Mouse (Mus musculus): ENCODE measurements around the gene Ddx58.

Ddx58 gene

DNA sequence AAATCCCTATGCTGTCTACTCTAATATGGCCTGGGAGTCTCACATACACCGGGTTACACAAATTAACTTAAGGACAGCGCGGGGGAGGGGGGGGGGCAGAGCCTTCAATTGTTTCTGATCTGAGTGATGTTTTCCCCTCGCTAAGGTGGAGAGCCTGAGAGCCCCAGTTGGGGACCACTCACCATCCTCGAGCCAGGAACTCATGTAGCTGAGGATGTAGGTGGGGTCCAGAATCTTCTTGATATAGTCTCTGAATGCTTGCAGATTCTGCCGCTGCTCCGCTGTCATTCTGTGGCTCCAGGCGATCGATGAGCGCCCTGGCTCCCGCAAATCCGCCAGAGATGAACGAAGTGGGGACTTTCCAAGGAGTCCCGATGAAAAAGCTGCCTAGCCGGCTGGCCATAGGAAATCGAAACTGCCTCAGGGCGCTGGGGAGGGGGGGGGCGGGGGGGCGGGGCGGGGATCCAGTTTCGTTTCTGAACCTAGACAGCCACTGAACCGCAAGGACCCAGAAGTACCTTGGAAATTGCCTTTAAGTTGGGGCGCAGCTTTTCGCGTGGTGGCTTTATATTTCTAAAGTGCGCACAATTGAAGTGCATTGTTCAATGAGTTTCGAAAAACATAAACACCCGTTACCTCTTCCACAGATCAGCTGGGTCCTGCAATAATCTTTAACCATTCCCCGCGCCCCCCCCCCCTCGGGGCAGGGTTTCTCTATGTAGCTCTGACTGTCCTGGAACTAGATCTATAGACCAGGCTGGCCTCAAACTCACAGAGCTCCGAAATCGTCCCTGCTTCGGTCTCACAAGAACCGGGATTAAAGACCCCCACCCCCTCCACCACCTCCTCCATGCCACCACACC, at the start of gene Ddx58:
TSS of gene Ddx58 (minus strand) at position 420 of the 863 bp plus-strand sequence.
- DNase-seq (ENCODE audit: low spot score), result peak; percentile 15

DNA sequence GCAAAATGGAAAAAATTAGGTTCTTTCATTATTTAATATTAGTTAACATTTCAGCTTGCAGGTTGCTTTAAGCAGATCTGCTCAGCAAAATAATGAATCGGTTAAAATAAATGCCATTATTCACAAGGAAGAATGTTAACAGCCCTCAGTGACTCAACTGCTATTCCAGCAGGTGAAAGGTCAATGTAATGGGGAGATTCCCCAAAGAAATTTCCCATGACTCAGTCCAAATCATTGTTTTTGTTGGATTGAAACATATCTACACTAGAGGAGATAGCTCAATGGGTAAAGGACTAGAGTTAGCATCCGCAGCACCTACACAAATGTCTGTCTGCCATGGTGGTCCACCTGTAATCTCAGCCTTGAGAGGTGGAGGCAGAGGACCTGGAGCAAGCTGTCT, 49.4 kb upstream of the Ddx58 start:
- no peak for DNase-seq (ENCODE audit: low spot score)

DNA sequence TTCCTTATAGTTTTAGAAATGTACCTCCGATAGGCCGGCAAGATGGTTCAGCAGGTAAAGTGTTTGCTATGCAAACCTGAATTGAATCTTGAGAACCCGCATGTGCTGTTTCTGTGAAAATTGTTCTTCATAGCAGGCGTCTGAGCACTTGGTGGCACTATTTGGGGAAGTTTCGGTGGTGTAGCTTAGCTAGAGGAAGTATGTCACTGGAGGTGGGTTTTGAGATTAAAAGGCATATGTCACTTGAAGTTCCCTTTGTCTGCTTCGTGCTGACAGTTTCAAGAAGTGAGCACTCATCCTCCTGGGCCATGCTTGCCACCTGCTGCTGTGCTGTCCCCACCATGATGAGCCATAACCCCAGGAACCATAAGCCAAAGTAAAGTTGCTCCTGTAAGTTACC, 47.8 kb upstream of the Ddx58 start:
- no peak for DNase-seq (ENCODE audit: low spot score)

DNA sequence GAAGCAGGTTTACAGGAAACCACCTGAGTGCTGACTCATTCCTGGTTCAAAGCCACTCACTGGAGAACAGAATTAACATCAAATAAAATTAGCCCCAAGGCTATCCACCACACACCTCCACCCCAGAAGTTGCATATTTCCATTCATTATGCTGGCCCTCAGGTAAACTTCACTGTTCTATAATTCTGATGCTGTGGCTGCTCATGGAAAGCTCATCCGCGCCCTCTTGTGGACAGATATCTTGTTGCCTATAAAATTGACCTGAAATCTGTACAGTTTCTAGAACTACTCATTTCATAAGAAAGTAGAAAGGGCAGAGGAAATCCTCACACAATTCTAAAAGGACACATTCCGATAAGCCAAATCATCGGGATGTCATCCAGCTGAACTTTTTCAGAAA, 46.0 kb upstream of the Ddx58 start:
- peak; percentile 16 for DNase-seq (ENCODE audit: low spot score)

DNA sequence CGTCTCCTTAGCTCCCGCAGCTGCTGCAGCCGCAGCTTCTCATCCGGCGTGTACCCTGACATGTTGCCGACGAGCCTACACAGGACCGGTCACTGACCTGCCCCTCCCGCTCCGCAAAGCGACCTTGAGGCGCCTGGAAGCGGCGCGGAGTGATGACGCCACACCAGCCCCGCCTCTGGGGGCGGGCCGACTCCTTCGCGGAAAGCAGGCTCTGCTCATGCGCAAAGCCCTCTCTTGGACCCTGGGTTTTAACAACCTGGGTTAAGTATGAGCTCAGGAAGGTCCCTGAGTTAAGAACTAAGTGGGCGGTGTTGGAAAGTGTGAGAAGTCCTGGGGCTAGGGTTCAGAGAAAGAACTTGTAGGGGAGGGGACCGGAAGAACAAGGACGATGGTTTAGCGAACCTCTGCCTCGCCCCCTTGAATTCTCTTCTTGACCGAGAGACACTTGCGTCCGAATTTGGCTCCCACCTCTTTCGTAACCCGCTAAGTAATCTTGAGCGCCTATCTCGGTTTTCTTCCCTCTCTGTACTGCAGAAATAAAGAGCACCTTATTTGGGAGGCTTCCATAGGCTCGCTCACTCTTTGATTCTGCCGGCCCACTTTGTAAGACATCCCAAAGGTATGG, 39.8 kb upstream of the Ddx58 start, which contains the start of gene Ndufb6:
TSS of gene Ndufb6 (minus strand) at position 146 of the 625 bp plus-strand sequence.
- DNase-seq (ENCODE audit: low spot score), result peak; percentile 98

DNA sequence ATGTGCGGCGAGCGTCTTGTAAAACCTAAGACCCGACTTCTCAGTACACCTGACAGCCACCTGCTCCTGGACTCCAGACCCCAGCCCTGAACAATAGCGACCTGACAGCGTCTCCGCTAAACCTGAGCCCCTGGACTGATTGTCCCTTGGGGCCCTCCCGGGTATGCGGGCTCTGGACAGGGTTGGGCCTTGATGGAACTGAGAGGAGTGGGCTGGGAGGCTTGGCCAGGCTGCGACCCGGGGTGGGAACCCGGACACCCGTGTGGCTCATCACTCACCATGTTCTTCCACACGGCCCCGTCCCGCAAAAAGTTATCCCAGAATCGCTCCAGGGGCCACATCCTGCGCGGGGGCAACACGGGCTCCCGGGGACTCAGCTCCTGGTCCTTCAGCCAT, 39.2 kb upstream of the Ddx58 start:
- no peak for DNase-seq (ENCODE audit: low spot score)

DNA sequence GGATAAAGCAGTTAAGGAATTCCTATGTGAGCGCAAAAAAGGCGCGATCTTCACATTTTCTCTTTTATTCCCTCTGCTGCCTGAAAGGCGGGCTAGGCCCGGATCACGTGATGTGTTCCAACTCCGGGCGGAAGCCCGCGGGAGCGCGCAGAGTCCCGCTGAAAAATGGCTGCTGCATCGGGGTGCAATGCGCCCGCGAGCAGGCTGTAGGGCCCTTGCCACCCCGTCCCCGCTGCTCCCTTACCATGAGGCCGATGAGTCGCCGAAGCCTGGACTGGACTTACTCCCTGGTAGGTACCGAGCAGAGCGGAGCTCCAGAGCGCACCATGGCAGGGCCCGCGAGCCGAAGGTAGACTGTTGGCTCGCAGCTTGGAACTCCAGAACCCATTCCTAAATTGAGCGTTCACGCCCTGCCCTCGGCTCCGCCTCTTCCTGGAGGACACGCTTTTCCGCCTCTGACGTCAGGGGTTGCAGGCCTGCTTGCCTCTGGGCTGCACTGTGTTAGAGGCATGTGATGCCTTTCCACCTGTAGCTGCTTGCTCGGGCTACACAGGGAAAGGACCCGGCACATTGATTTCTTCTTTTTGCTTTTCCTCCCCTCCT, 29.9 kb upstream of the Ddx58 start, which contains the start of the genes Smim27 and Topors:
TSS of gene Smim27 (plus strand) at position 150 of the 603 bp plus-strand sequence.
TSS of gene Topors (minus strand) at position 421 of the 603 bp plus-strand sequence.
- DNase-seq (ENCODE audit: low spot score), result peak; percentile 92

DNA sequence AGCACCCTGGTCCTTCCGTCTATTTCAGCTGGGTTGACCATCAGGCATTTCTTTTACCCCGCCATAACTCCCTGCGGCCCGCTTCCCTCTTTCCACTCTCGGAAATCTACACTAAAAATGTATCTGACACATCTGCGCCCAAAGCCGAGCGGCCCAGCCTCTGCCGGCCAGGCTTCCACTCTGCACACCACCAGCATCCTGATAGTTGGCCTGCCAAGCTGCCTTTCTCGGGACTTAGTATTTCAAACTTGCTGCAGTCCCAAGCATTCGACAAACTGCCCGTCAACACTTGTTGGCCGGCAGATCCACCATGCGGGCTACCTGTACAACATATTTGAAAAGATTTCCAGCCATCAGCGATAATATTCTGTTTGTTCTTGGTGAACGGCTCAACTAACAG, 29.2 kb upstream of the Ddx58 start:
- no peak for DNase-seq (ENCODE audit: low spot score)

DNA sequence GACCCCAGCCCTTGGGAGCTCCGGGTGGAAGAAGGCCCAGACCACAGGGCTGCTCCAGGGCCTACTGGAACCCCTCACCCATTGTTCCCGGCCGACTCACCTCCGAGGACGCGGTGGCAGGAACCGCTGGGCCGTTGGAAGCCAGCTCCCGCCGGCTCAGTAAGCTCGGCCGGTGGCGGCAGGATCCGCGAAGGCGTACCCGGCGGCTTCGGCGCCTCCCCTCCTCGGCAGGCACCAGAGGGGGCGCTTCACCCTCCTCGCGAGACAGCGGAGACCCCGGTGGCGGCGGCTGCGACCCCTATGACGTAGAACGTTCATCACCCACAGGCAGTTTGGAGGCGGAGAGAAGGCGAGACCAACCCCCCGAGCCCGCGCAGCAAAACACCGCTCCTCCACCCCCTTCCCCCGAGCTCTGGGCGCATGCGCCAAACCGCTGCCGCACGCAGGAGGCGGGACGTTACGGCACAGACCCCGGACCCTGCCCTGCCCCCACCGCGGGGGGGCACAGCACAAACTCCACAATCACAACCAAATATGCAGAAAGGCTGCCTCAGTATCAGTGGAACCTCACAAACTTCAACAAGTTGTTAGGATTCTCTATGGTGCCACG, 28.7 kb upstream of the Ddx58 start:
- peak; percentile 89 for DNase-seq (ENCODE audit: low spot score)

DNA sequence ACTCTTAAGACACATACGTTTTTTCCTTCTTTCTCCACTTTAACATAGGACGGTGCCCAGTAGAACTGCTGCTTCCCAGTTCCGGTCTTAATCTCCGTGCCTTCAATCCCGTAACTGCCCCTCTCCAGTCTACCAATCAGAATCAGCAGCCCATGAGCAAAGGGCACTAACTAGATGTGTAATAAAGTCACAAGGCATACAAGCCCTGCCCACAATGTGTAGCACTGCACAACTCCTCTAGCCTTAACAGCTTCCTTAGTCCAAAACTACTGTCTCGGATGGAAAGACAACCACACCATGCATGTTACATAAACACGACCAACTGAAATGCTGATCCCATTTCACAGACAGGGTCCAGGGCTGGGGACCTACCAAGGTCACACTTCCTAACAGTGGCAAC, 28.1 kb upstream of the Ddx58 start:
- DNase-seq (ENCODE audit: low spot score), result no peak

DNA sequence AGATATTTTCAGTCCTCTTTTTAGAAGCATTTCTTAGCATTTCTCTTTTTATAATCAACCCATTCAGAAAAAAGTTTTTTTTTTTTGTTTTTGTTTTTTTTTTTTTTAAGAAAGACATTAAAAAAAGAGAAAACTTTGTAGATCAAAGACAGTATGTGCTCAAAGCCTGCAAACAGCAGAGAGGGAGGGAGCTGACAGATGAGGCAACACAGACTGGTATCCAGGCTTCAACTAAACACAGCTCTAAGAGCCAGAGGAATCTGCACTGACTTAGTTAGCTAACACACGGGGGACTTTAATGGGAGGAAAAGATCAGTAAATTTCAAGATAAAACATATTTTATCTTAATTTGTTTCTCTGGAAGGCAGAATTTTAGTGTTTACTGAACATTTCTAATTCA, 24.7 kb upstream of the Ddx58 start:
- DNase-seq (ENCODE audit: low spot score), result no peak

DNA sequence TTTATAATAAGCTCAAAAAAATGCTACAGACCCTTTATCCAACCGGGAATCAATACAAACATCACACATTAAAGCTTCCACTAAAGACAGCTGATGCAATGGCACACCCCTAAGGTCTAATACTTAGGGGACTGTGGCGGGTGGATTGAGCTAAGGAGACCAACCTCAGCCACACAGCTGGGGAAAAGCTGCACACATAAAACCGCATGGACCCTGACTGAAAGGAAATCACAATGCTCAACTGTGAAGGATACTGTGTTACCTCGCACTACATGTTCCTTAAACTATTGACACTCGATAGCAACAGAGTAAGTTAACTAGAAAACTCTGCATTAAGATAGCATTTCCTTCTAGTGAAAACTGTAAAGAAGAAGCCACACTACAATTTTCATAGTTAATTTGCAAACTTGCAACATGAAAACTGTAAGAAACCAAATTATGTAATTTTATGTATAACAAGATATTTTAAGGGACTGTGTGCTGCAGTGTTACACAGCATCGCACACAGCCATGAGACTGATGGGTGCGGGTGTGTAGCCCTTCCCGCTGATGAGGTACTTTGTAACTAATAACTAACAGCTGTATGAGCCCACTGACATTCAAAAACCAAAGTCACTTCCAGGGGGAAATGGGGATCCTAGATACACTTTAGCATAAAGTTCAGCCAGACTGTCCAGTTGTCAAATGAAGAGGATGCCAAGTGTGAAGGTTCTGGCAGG, 14.9 kb upstream of the Ddx58 start:
- DNase-seq (ENCODE audit: low spot score), result no peak

DNA sequence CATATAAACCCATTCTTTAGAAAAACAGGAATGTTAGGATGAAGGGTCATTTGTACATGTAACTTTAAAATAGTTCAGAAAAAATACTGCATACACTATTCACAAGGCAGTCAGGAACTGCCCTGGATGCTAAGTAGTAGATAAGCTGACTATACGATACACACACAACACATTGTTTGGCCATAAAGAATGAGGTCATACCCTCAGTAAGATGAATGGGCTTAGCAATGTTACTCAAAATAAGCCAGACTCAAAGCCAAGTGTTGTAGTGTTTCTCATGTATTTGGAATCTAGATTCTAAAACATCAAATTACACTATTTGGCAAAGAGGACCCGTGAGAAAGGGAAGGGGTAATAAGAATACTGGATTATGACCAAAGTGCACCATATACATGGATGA, 14.1 kb upstream of the Ddx58 start:
- no peak for DNase-seq (ENCODE audit: low spot score)

DNA sequence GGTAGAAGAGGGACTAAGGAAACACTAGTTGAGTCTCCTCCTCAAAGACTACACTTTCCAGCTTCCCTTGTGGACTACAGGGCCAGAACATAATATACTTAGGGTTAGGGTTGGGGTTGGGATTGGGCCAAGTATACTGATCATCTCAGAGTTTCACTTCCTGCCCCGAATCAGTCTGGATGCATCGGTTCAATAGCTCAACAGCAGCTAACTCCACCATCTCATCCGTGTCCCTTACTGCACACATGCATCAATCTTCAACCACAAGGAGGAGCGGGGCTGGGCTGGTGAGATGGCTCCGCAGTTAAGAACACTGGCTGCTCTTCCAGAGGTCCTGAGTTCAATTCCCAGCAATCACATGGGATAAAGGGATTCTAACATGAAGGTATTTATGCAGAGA, 11.4 kb upstream of the Ddx58 start:
- no peak for DNase-seq (ENCODE audit: low spot score)

DNA sequence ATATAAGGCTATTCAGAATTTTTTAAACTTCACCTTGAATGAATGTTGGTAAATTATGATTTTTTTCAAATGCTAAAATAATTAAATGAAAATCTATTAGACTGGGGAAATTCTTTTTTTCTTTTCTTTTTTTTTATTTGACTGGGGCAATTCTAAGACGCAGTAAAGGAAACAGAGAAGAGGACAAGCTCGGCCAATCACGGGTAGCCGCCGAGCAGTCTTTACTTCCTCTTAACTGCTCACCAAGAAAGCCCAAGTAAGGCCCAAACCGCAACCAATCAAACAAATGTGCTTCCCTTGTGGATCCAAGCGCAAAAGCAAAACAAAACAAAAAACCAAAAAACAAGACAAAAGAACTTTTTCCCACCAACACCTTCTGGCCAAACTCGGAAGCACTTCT, 4.4 kb upstream of the Ddx58 start:
- no peak for DNase-seq (ENCODE audit: low spot score)

DNA sequence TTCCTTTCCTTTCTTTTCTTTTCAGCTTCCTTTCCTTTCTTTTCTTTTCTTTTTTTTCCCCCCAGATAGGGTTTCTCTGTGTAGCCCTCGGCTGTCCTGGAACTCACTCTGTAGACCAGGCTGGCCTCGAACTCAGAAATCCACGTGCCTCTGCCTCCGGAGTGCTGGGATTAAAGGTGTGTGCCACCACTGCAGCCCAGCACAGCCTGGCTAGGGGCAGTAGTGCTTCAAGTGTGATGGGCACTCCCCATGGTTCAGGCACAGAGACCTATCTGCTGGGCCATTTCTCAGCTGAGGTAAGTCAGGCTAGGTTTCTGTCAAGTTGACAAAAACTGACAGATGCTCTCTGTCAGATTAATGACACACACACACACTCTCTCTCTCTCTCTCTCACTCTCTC, 3.4 kb upstream of the Ddx58 start:
- DNase-seq (ENCODE audit: low spot score), result no peak

DNA sequence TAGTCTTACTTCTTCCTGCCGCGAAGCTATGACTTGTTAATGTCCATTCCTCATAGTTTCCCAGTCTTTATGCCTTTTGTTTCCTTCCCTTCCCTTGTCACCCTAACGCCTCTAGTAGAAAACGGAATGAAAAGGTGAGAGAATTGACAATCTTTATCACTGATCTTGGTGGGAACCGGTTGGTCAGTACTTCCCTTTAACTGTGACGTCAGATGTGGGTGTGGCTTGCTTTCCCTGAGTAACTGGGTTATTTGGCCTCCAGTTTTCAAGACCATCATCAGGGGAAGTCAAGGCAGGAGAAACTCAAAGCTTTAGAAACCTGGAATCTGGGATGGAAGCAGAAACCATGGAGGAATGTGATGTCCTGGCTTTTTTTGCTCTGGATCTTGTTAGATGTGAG, 2.3 kb upstream of the Ddx58 start:
- no peak for DNase-seq (ENCODE audit: low spot score)

DNA sequence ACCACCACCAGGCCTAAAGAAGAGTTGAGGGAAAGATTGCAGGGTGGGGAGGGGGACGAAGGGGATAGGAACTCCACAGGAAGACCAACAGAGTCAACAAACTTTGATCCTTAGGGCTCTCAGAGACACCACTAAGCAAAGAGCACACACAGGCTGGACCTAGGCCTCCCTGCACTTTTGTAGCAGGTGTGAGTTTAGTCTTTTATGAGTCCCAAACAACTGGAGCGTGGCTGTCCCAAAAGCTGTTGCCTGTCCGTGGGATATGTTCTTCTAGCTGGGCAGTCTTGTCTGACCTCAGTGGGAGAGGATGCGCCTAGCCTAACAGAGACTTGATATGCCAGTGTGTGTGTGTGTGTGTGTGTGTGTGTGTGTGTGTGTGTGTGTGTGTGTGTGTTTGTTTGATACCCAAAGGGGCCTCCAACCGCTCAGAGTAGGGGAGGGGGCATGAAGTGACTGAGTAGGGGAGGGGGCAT, 680 bp upstream of the Ddx58 start:
- no peak for DNase-seq (ENCODE audit: low spot score)

DNA sequence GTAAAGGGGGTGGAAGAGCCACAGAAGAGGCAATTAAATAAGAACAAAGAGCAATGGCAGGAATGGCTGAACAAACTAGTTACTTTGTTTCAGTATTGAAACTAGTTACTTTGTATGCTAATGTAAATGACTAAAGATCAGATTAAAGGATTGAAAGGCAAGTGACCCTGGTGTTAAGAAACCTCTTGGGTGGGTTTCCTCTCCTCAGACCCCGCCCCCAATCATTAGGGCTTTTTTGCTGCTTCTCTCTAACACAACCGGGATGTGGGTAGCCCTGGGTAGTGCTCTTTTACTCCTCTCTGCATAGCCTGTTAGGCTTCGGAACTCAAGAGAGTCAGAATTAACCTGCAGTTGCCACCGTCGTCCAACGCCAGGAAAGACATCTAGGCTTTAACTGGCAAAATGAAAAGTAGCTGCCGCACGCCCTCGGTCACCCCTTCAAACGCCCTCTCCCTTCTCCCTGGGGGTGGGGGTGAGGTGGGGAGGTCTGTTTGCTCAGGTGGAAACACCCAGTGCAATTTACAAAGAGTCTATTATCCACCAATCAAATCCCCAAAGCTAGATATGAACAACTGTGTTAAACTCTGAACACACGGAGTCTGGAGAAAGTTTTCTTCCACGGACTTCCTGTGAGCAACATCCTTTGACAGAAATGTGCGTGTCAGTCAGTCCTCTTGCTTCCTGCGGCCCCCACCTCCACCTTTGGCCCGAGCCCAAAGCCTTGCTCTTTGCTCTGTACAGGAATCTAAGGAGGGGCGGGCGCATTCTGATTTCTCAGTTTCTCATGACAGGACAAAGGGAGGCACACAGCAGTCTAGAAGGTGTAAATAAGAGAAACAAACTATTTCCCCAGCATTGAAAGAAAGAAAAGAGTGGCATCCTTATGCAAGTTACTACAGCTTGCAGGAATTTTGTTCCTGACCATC, 882 bp downstream of the Ddx58 start:
- DNase-seq (ENCODE audit: low spot score), result peak; percentile 6

DNA sequence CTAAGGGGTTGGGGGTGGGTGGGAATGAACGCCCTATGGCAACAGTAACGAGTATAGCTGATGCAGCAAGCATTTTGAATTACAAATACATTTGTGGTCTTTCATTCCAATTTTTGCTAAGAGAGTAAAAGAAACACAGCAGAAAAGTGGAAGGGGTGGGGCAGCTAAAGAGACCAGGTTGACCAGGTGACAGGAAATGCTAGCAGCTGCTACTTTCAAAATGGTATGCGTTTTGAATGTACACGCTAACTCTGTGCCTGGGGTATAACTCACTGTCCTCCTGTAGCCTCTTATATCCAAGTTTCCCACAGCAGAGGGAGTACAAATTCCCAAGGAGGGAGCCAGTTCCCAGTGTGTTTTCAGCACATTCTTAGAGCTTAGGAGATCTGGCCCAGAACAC, 2.8 kb downstream of the Ddx58 start:
- DNase-seq (ENCODE audit: low spot score), result no peak

DNA sequence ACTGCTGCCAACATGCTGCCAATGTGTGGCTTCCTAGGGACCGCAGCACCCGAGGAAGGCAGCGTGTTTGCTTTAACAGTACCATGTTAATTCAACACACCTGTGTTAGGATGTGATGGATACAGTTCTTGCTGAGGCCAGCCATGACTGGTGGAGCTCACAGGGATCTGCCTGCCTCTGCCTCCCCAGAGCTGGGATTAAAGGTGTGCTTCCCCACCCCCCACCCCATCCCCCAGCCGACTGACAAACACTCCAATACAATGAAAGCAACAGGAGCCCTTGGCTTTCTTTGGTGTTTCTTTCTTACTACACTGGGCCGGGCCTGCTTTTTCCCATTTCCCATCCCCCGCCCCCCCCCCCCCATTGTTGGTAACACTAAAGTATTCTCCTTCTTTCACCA, 5.4 kb downstream of the Ddx58 start:
- DNase-seq (ENCODE audit: low spot score), result no peak
